Mouse (Mus musculus) hindbrain, embryonic 14.5 days (tissue): ENCODE measurements around the gene Gm10073. TPM values are rescaled to one million over a fixed set of nuclear protein-coding genes. Genes with fewer than 3 reads are reported as not detected.
A peak's percentile ranks its signal among the peaks of the same experiment; 100 is the strongest.
"Not testable (repeated sequence)": the region's sequence is repeated elsewhere in the genome, so short reads cannot be mapped to it uniquely, and the experiment has no call there.

ENCODE experiments used
- ATAC-seq: fragments of 200-750 bp; cut with Nextera tagmentation; 2 replicates; pipeline ENCODE4 v1.8.0; 2017; ENCODE audit warnings: moderate number of reproducible peaks, mild to moderate bottlenecking, moderate TSS enrichment, moderate library complexity; ENCODE audit not compliant: low FRiP score
- DNase-seq: peaks from one replicate; pipeline ENCODE4 v3.0.0-alpha.2; 2015; ENCODE audit warnings: low spot score
- H3K27ac ChIP-seq: fragments of 300-500 bp; sonication (generic); 2 replicates; pipeline ENCODE4 v1.5.1; 2014; ENCODE audit warnings: mild to moderate bottlenecking, moderate library complexity
- H3K27me3 ChIP-seq: fragments of 300-500 bp; sonication (generic); 2 replicates; pipeline ENCODE4 v1.6.1; 2014; ENCODE audit warnings: mild to moderate bottlenecking, low read length, mixed read lengths; ENCODE audit not compliant: control insufficient read depth, insufficient read depth
- H3K36me3 ChIP-seq: fragments of 300-500 bp; sonication (generic); replicated peaks from 2 replicates; pipeline ENCODE4 v1.6.1; 2014; ENCODE audit not compliant: control insufficient read depth, insufficient read depth
- H3K4me1 ChIP-seq: fragments of 300-500 bp; sonication (generic); replicated peaks from 2 replicates; pipeline ENCODE4 v1.6.1; 2014; ENCODE audit warnings: antibody characterized with exemption, low read length, mixed read lengths; ENCODE audit not compliant: control insufficient read depth, insufficient read depth
- H3K4me2 ChIP-seq: fragments of 300-500 bp; sonication (generic); replicated peaks from 2 replicates; pipeline ENCODE4 v1.6.1; 2014; ENCODE audit warnings: mild to moderate bottlenecking, moderate library complexity
- H3K4me3 ChIP-seq: fragments of 300-500 bp; sonication (generic); replicated peaks from 2 replicates; pipeline ENCODE4 v1.5.1; 2014; ENCODE audit warnings: mild to moderate bottlenecking, low read length
- H3K9ac ChIP-seq: fragments of 300-500 bp; sonication (generic); 2 replicates; pipeline ENCODE4 v1.6.1; 2014
- H3K9me3 ChIP-seq: fragments of 300-500 bp; sonication (generic); 2 replicates; pipeline ENCODE4 v1.6.1; 2016; ENCODE audit warnings: low read length; ENCODE audit not compliant: control insufficient read depth
- WGBS: fragments of 180-500 bp; shearing (Covaris S2); extraction: QIAGEN DNeasy Blood & Tissue Kit; methylation state at CpG from one replicate; pipeline ENCODE4 v1.1.7; 2014; 5-methylcytosine and 5-hydroxymethylcytosine counted together
- polyA plus RNA-seq: library from polyadenylated mRNA; unstranded; fragments of >200 nt; fragmentation: Nextera tagmentation; extraction: Ambion mirVana; gene quantifications from 2 replicates; pipeline ENCODE4 v1.2.1, GENCODE M21; 2014

The Gm10073 gene
- polyA plus RNA-seq, 1 experiment from 2014 or later: 7.5 TPM

GRCm38 (mm10) chr8:106603933-106604332 is 30.7 kb upstream of the Gm10073 start:
- no peak overlapping the region for H3K27ac ChIP-seq
- no peaks in the 10 kb centered on the region for H3K9me3 ChIP-seq
- H3K4me3 ChIP-seq: peak overlapping the region; percentile 42
- H3K9ac ChIP-seq: no peak overlapping the region; the same call in 1 of the 2 replicates
- ATAC-seq (no peak), DNase-seq (no peak)
- no peaks in the 10 kb centered on the region for H3K36me3 ChIP-seq
- H3K4me2 ChIP-seq: peak overlapping the region; percentile 88
- H3K4me1 ChIP-seq: peaks cover 17% of the 10 kb centered on the region; the same call in 1 of the 2 replicates
- peaks cover 57% of the 10 kb centered on the region for H3K27me3 ChIP-seq
- under 1% methylated on average over 19 of the region's 19 CpGs for WGBS

GRCm38 (mm10) chr8:106603131-106603819 is 30.0 kb upstream of the Gm10073 start, which contains the start of gene Cdh1:
Gene Cdh1, plus strand, starts transcription at chr8:106603351.
- Histone ChIP-seq H3K27ac (no peak within 1 kb of the TSS), H3K4me2 (peak within 1 kb of the TSS; percentile 88), H3K36me3 (no peaks in the 10 kb centered on the region), H3K27me3 (peaks cover 57% of the 10 kb centered on the region), H3K4me1 (peaks cover 17% of the 10 kb centered on the region; the same call in 1 of the 2 replicates), H3K4me3 (peak within 1 kb of the TSS; percentile 42), H3K9me3 (no peaks in the 10 kb centered on the region), H3K9ac (peak within 1 kb of the TSS; percentile 32; the same call in 1 of the 2 replicates)
- peak; percentile 31; the same call in 1 of the 2 replicates for ATAC-seq
- peak; percentile 39 for DNase-seq
- WGBS: under 1% methylated on average over 53 of the region's 53 CpGs

- ATAC-seq (no peak), DNase-seq (no peak)
- Histone ChIP-seq H3K27me3 (peaks cover 25% of the 10 kb centered on the region), H3K36me3 (no peaks in the 10 kb centered on the region), H3K4me3 (no peak overlapping the region), H3K27ac (no peak overlapping the region), H3K9me3 (no peaks in the 10 kb centered on the region), H3K4me2 (no peak overlapping the region), H3K9ac (no peak overlapping the region), H3K4me1 (peaks cover 17% of the 10 kb centered on the region; the same call in 1 of the 2 replicates)
- WGBS: 24% methylated on average over 7 of the region's 7 CpGs
Measured at GRCm38 (mm10) chr8:106599265-106599979, 26.2 kb upstream of the Gm10073 start.

- no peak overlapping the region for H3K27ac ChIP-seq
- no peak for ATAC-seq
- WGBS: 96% methylated on average over 5 of the region's 5 CpGs
Measured at GRCm38 (mm10) chr8:106597067-106597466, 23.8 kb upstream of the Gm10073 start.

GRCm38 (mm10) chr8:106595623-106596022 is 22.4 kb upstream of the Gm10073 start:
- not testable (repeated sequence) for H3K9ac ChIP-seq, H3K36me3 ChIP-seq, H3K27ac ChIP-seq, H3K4me3 ChIP-seq, ATAC-seq, H3K27me3 ChIP-seq, H3K4me2 ChIP-seq, H3K9me3 ChIP-seq, DNase-seq, H3K4me1 ChIP-seq
- WGBS: 96% methylated on average over 3 of the region's 3 CpGs

More at GRCm38 (mm10) chr8:106597067-106597466, 23.8 kb upstream of the Gm10073 start:
- Histone ChIP-seq H3K27me3 (peaks cover 2% of the 10 kb centered on the region), H3K4me2 (no peak overlapping the region), H3K9ac (no peak overlapping the region), H3K9me3 (no peaks in the 10 kb centered on the region), H3K4me3 (no peak overlapping the region), H3K36me3 (no peaks in the 10 kb centered on the region), H3K4me1 (no peaks in the 10 kb centered on the region)
- DNase-seq: no peak

GRCm38 (mm10) chr8:106592458-106592857 is 19.2 kb upstream of the Gm10073 start:
- H3K4me1 ChIP-seq: no peaks in the 10 kb centered on the region
- 61% methylated on average over 3 of the region's 3 CpGs for WGBS
- no peak for ATAC-seq

GRCm38 (mm10) chr8:106588443-106589431 is 15.5 kb upstream of the Gm10073 start:
- Histone ChIP-seq H3K27me3 (no peaks in the 10 kb centered on the region), H3K4me2 (no peak overlapping the region), H3K9me3 (no peaks in the 10 kb centered on the region), H3K36me3 (no peaks in the 10 kb centered on the region), H3K9ac (no peak overlapping the region), H3K4me1 (no peaks in the 10 kb centered on the region), H3K27ac (no peak overlapping the region), H3K4me3 (no peak overlapping the region)
- ATAC-seq (no peak), DNase-seq (no peak)
- 71% methylated on average over 3 of the region's 3 CpGs for WGBS

More at GRCm38 (mm10) chr8:106592458-106592857, 19.2 kb upstream of the Gm10073 start:
- H3K36me3 ChIP-seq: no peaks in the 10 kb centered on the region
- H3K27ac ChIP-seq: no peak overlapping the region
- H3K27me3 ChIP-seq: no peaks in the 10 kb centered on the region
- no peak for DNase-seq
- H3K9me3 ChIP-seq: no peaks in the 10 kb centered on the region
- H3K4me3 ChIP-seq: no peak overlapping the region
- H3K4me2 ChIP-seq: no peak overlapping the region
- no peak overlapping the region for H3K9ac ChIP-seq

GRCm38 (mm10) chr8:106586896-106587295 is 13.6 kb upstream of the Gm10073 start:
- Histone ChIP-seq H3K27ac (no peak overlapping the region), H3K9me3 (no peaks in the 10 kb centered on the region), H3K9ac (no peak overlapping the region), H3K4me3 (no peak overlapping the region), H3K27me3 (no peaks in the 10 kb centered on the region), H3K4me1 (no peaks in the 10 kb centered on the region), H3K4me2 (no peak overlapping the region), H3K36me3 (no peaks in the 10 kb centered on the region)
- DNase-seq (no peak), ATAC-seq (no peak)
- WGBS: 89% methylated on average over 8 of the region's 8 CpGs
